Mouse (Mus musculus) heart, postnatal 0 days (tissue): ENCODE results near the gene Cebpzos. TPM values are rescaled to one million over a fixed set of nuclear protein-coding genes. Genes with fewer than 3 reads are reported as not detected.
A peak's percentile ranks its signal among the peaks of the same experiment; 100 is the strongest.

Experiments
- ATAC-seq: fragments of 200-750 bp; cut with Nextera tagmentation; 2 replicates; pipeline ENCODE4 v1.8.0; 2017; ENCODE audit warnings: low read depth, moderate number of reproducible peaks, moderate library complexity; ENCODE audit not compliant: insufficient read depth
- DNase-seq: peaks from one replicate; pipeline ENCODE4 v3.0.0-alpha.2; 2016; ENCODE audit warnings: low spot score
- H3K27ac ChIP-seq: fragments of 300-500 bp; sonication (generic); 2 replicates; pipeline ENCODE4 v1.5.1; 2014; ENCODE audit warnings: low read depth, mild to moderate bottlenecking
- H3K27me3 ChIP-seq: fragments of 300-500 bp; sonication (generic); 2 replicates; pipeline ENCODE4 v1.6.1; 2014; ENCODE audit warnings: low read length, mixed read lengths; ENCODE audit not compliant: control insufficient read depth, insufficient read depth
- H3K36me3 ChIP-seq: fragments of 300-500 bp; sonication (generic); replicated peaks from 2 replicates; pipeline ENCODE4 v1.6.1; 2014; ENCODE audit warnings: low read length, mixed read lengths; ENCODE audit not compliant: control insufficient read depth, insufficient read depth
- H3K4me1 ChIP-seq: fragments of 300-500 bp; sonication (generic); 2 replicates; pipeline ENCODE4 v1.6.1; 2014; ENCODE audit warnings: antibody characterized with exemption; ENCODE audit not compliant: control insufficient read depth, insufficient read depth
- H3K4me2 ChIP-seq: fragments of 300-500 bp; sonication (generic); 2 replicates; pipeline ENCODE4 v1.6.1; 2014; ENCODE audit warnings: low read depth, mild to moderate bottlenecking, low read length, moderate library complexity
- H3K4me3 ChIP-seq: fragments of 300-500 bp; sonication (generic); 2 replicates; pipeline ENCODE4 v1.5.1; 2014; ENCODE audit warnings: low read depth, low read length
- H3K9ac ChIP-seq: fragments of 300-500 bp; sonication (generic); replicated peaks from 2 replicates; pipeline ENCODE4 v1.6.1; 2014; ENCODE audit warnings: low read depth, low read length, mixed read lengths
- H3K9me3 ChIP-seq: fragments of 300-500 bp; sonication (generic); replicated peaks from 2 replicates; pipeline ENCODE4 v1.6.1; 2016; ENCODE audit warnings: low read length; ENCODE audit not compliant: control insufficient read depth
- CTCF ChIP-seq: IDR thresholded peaks from 2 replicates; pipeline ENCODE4 v1.5.1; 2016; ENCODE audit warnings: antibody characterized with exemption, control low read depth, low read depth
- EP300 ChIP-seq: IDR thresholded peaks from 2 replicates; pipeline ENCODE4 v1.6.1; 2016; ENCODE audit warnings: antibody characterized with exemption, low read depth
- WGBS: fragments of 180-500 bp; shearing (Covaris S2); extraction: QIAGEN DNeasy Blood & Tissue Kit; methylation state at CpG from one replicate; pipeline ENCODE4 v1.1.7; 2014; 5-methylcytosine and 5-hydroxymethylcytosine counted together
- polyA plus RNA-seq: library from polyadenylated mRNA; unstranded; fragments of >200 nt; fragmentation: Nextera tagmentation; extraction: Ambion mirVana; gene quantifications from 2 replicates; pipeline ENCODE4 v1.2.1, GENCODE M21; 2015
- total RNA-seq: library from RNA; depleted of rRNA; stranded (reverse); fragments of >200 nt; gene quantifications from 2 replicates; pipeline ENCODE4 v1.2.3, GENCODE M21; 2014; ENCODE audit warnings: low replicate concordance

Gene Cebpzos
- total and polyA plus RNA-seq, 2 experiments from 2014 or later: 21.4 to 134 TPM

GRCm38 (mm10) chr17:78937229-78937853 is 21.0 kb downstream of the Cebpzos start:
- H3K9ac ChIP-seq: peak overlapping the region; percentile 80
- H3K36me3 ChIP-seq: peaks cover 36% of the 10 kb centered on the region
- 6% methylated on average over 26 of the region's 26 CpGs for WGBS
- H3K4me1 ChIP-seq: peaks cover 13% of the 10 kb centered on the region
- peak; percentile 0; the same call in 1 of the 2 replicates for ATAC-seq
- no peaks in the 10 kb centered on the region for H3K9me3 ChIP-seq
- peak overlapping the region; percentile 91 for H3K4me2 ChIP-seq
- peak overlapping the region; percentile 92 for H3K4me3 ChIP-seq
- TF ChIP-seq CTCF (no peak), EP300 (no peak)
- H3K27me3 ChIP-seq: no peaks in the 10 kb centered on the region
- peak overlapping the region; percentile 28 for H3K27ac ChIP-seq
- no peak for DNase-seq

GRCm38 (mm10) chr17:78938927-78939326 is 22.6 kb downstream of the Cebpzos start:
- Histone ChIP-seq H3K9me3 (no peaks in the 10 kb centered on the region), H3K4me2 (no peak overlapping the region), H3K4me3 (no peak overlapping the region), H3K9ac (no peak overlapping the region), H3K4me1 (peaks cover 13% of the 10 kb centered on the region), H3K36me3 (peaks cover 34% of the 10 kb centered on the region), H3K27me3 (no peaks in the 10 kb centered on the region), H3K27ac (no peak overlapping the region)
- WGBS: 91% methylated on average over 4 of the region's 4 CpGs
- TF ChIP-seq CTCF (no peak), EP300 (no peak)
- ATAC-seq: no peak
- DNase-seq: no peak

GRCm38 (mm10) chr17:78942579-78942978 is 26.3 kb downstream of the Cebpzos start:
- TF ChIP-seq CTCF (no peak), EP300 (no peak)
- ATAC-seq (no peak), DNase-seq (no peak)
- WGBS: 57% methylated on average over 11 of the region's 11 CpGs
- Histone ChIP-seq H3K4me2 (no peak overlapping the region), H3K4me1 (peaks cover 3% of the 10 kb centered on the region), H3K27me3 (no peaks in the 10 kb centered on the region), H3K27ac (no peak overlapping the region), H3K9ac (no peak overlapping the region), H3K4me3 (no peak overlapping the region), H3K36me3 (peaks cover 39% of the 10 kb centered on the region), H3K9me3 (no peaks in the 10 kb centered on the region)

GRCm38 (mm10) chr17:78951225-78951624 is 34.9 kb downstream of the Cebpzos start:
- Histone ChIP-seq H3K4me2 (no peak overlapping the region), H3K4me3 (no peak overlapping the region), H3K9ac (no peak overlapping the region), H3K4me1 (no peaks in the 10 kb centered on the region), H3K9me3 (no peaks in the 10 kb centered on the region), H3K27me3 (no peaks in the 10 kb centered on the region), H3K27ac (no peak overlapping the region), H3K36me3 (peaks cover 89% of the 10 kb centered on the region)
- no peak for DNase-seq
- no peak for ATAC-seq
- no peak for TF ChIP-seq CTCF
- TF ChIP-seq EP300: no peak
- 69% methylated on average over 5 of the region's 5 CpGs for WGBS

- 87% methylated on average over 5 of the region's 5 CpGs for WGBS
- Histone ChIP-seq H3K4me3 (no peak overlapping the region), H3K4me1 (no peaks in the 10 kb centered on the region), H3K27me3 (no peaks in the 10 kb centered on the region), H3K4me2 (no peak overlapping the region), H3K36me3 (peaks cover 88% of the 10 kb centered on the region), H3K9ac (no peak overlapping the region), H3K27ac (no peak overlapping the region), H3K9me3 (no peaks in the 10 kb centered on the region)
- no peak for ATAC-seq
- TF ChIP-seq EP300: no peak
- TF ChIP-seq CTCF: no peak
- no peak for DNase-seq
Measured at GRCm38 (mm10) chr17:78952070-78952469, 35.8 kb downstream of the Cebpzos start.

GRCm38 (mm10) chr17:78953240-78953639 is 36.9 kb downstream of the Cebpzos start:
- H3K4me2 ChIP-seq: no peak overlapping the region
- no peak overlapping the region for H3K4me3 ChIP-seq
- DNase-seq (no peak), ATAC-seq (no peak)
- H3K9me3 ChIP-seq: no peaks in the 10 kb centered on the region
- H3K27ac ChIP-seq: no peak overlapping the region
- TF ChIP-seq CTCF (no peak), EP300 (no peak)
- H3K9ac ChIP-seq: no peak overlapping the region
- H3K36me3 ChIP-seq: peaks cover 88% of the 10 kb centered on the region
- H3K4me1 ChIP-seq: no peaks in the 10 kb centered on the region
- H3K27me3 ChIP-seq: no peaks in the 10 kb centered on the region
- 84% methylated on average over 8 of the region's 8 CpGs for WGBS
